Mouse (Mus musculus) neural tube, embryonic 11.5 days (tissue): Measurements from ENCODE around the gene Gpat3. TPM values are rescaled to one million over a fixed set of nuclear protein-coding genes. Genes with fewer than 3 reads are reported as not detected.

ENCODE experiments used
- ATAC-seq: fragments of 200-750 bp; cut with Nextera tagmentation; 2 replicates; pipeline ENCODE4 v1.8.0; 2017; ENCODE audit warnings: moderate number of reproducible peaks, mild to moderate bottlenecking, moderate TSS enrichment, moderate library complexity; ENCODE audit not compliant: insufficient read depth, low FRiP score, low TSS enrichment
- DNase-seq: peaks from one replicate; pipeline ENCODE4 v3.0.0-alpha.2; 2015; ENCODE audit warnings: low spot score
- H3K27ac ChIP-seq: fragments of 300-500 bp; sonication (generic); 2 replicates; pipeline ENCODE4 v1.5.1; 2014; ENCODE audit warnings: low read depth, mild to moderate bottlenecking, low read length
- H3K27me3 ChIP-seq: fragments of 300-500 bp; sonication (generic); 2 replicates; pipeline ENCODE4 v1.6.1; 2014; ENCODE audit warnings: mild to moderate bottlenecking, low read length, mixed read lengths; ENCODE audit not compliant: control insufficient read depth, insufficient read depth
- H3K36me3 ChIP-seq: fragments of 300-500 bp; sonication (generic); 2 replicates; pipeline ENCODE4 v1.6.1; 2014; ENCODE audit warnings: mild to moderate bottlenecking, low read length, moderate library complexity, mixed read lengths; ENCODE audit not compliant: control insufficient read depth, insufficient read depth
- H3K4me1 ChIP-seq: fragments of 300-500 bp; sonication (generic); 2 replicates; pipeline ENCODE4 v1.6.1; 2014; ENCODE audit warnings: low read length, mixed read lengths; ENCODE audit not compliant: control insufficient read depth, insufficient read depth
- H3K4me2 ChIP-seq: fragments of 300-500 bp; sonication (generic); 2 replicates; pipeline ENCODE4 v1.6.1; 2014; ENCODE audit warnings: low read depth, mild to moderate bottlenecking, moderate library complexity
- H3K4me3 ChIP-seq: fragments of 300-500 bp; sonication (generic); 2 replicates; pipeline ENCODE4 v1.5.1; 2014; ENCODE audit warnings: low read depth, low read length
- H3K9ac ChIP-seq: fragments of 300-500 bp; sonication (generic); 2 replicates; pipeline ENCODE4 v1.6.1; 2014; ENCODE audit warnings: mild to moderate bottlenecking, low read length
- H3K9me3 ChIP-seq: fragments of 300-500 bp; sonication (generic); 2 replicates; pipeline ENCODE4 v1.6.1; 2016; ENCODE audit warnings: low read length; ENCODE audit not compliant: control insufficient read depth
- WGBS: fragments of 180-500 bp; shearing (Covaris S2); extraction: QIAGEN DNeasy Blood & Tissue Kit; methylation state at CpG from one replicate; pipeline ENCODE4 v1.1.7; 2014; 5-methylcytosine and 5-hydroxymethylcytosine counted together
- polyA plus RNA-seq: library from polyadenylated mRNA; unstranded; fragments of >200 nt; fragmentation: Nextera tagmentation; extraction: Ambion mirVana; gene quantifications from 2 replicates; pipeline ENCODE4 v1.2.1, GENCODE M21; 2014

The Gpat3 gene
- polyA plus RNA-seq, 1 experiment from 2014 or later, result 1.2 TPM

DNA sequence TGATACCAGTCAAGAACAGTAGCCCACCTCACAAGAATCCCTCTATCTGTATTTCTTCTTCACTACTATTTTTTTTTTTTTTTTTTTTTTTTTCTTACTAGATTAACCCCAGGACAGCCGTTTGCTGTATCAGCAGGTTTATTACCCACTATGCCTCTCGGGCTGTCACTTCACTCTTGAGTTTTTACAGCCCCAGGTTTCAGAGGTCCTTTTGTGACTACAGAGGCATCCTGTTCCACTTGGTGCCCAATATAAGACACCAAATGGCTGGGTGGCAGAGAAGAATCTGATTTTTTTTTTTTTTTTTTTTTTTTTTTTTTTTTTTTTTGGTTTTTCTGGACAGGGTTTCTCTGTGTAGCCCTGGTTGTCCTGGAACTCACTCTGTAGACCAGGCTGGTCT, 1.6 kb downstream of the Gpat3 start:
- no peak for DNase-seq
- no peak for ATAC-seq
- Histone ChIP-seq H3K27ac (no peak overlapping the region), H3K36me3 (no peaks in the 10 kb centered on the region), H3K4me2 (peak overlapping the region; percentile 99), H3K9me3 (no peaks in the 10 kb centered on the region), H3K4me1 (peaks cover 6% of the 10 kb centered on the region; the same call in 1 of the 2 replicates), H3K4me3 (peak overlapping the region; percentile 59; the same call in 1 of the 2 replicates), H3K9ac (no peak overlapping the region), H3K27me3 (peaks cover 37% of the 10 kb centered on the region)
- 0% methylated on average over 2 of the region's 2 CpGs for WGBS

DNA sequence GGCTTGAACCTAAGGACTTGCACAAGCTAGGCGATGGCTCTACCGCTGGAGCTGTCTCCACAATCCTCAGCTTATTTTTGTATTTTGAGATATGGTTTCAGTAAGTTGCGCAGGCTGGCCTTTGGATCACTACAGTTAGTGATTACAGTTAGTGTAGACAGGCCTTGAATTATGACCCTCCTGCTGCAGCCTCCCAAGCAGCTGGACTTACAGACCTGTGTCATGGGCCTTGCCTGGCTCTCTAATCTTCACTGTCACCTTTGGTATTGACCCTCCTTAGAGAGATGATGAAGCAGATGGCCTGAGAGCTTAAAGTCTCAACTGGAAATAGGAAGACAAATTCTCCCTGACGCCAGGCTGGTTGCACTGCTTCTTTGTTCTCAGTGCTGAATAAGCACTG, 8.4 kb downstream of the Gpat3 start:
- H3K4me1 ChIP-seq, result no peaks in the 10 kb centered on the region
- WGBS, result 82% methylated on average over 4 of the region's 4 CpGs
- ATAC-seq, result no peak

DNA sequence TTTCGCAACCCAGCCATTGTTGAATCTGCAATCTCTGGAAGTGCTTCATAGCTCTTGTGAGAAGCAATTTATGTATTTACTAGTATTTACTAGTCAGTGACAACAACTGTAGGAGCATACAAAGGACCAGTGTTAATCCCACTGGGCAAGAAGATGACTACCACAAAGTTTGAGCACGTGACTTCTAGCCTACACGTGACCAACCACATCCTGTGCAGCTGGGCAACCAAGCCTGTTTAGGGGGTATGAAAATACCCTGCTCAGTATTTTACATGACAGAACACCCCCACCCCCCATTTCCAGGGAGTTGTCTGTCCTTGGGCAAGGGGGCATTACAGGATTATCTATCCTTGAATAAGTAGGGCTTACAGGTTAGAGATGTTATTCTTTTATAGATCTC, 11.0 kb downstream of the Gpat3 start:
- Histone ChIP-seq H3K4me2 (no peak overlapping the region), H3K4me3 (no peak overlapping the region), H3K4me1 (no peaks in the 10 kb centered on the region), H3K9me3 (no peaks in the 10 kb centered on the region), H3K36me3 (no peaks in the 10 kb centered on the region), H3K27ac (no peak overlapping the region), H3K27me3 (no peaks in the 10 kb centered on the region), H3K9ac (no peak overlapping the region)
- no peak for DNase-seq
- WGBS, result 71% methylated on average over 3 of the region's 3 CpGs
- no peak for ATAC-seq

More for the DNA sequence above, 8.4 kb downstream of the Gpat3 start:
- Histone ChIP-seq H3K4me3 (no peak overlapping the region), H3K4me2 (no peak overlapping the region), H3K27ac (no peak overlapping the region), H3K9me3 (no peaks in the 10 kb centered on the region), H3K27me3 (no peaks in the 10 kb centered on the region), H3K36me3 (no peaks in the 10 kb centered on the region), H3K9ac (no peak overlapping the region)
- no peak for DNase-seq

DNA sequence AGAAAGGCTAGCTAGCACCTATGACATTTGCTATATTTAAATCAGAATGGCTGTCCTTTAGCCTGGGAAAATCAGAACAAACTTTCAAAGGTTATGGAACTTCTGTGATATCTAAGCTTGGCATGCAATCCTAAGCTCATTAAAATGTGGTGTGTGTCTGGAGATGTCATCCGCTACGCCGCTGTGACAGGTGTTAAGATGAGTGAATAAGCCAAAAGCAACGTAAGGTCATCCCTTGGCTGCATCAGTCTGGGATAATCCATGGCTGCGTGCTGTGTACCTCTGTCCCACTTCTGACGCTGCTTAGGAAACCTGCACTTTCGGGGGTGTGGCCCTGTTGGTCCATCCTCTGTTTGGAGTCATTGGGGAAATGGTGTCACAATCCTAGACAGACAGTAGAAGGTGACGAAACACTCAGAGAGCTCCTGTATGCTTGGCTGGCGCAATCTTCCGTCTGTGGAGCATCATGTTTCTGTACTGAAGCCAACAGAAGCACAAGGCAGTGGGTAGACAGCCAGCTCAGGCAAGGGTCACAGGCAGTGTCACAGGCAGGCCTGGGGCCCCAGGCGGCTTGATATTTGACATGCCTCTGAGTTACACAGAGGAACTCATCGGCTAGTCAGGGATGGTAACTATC, 15.0 kb downstream of the Gpat3 start:
- DNase-seq, result no peak
- Histone ChIP-seq H3K9me3 (no peaks in the 10 kb centered on the region), H3K4me2 (no peak overlapping the region), H3K27me3 (no peaks in the 10 kb centered on the region), H3K36me3 (no peaks in the 10 kb centered on the region), H3K27ac (no peak overlapping the region), H3K4me3 (no peak overlapping the region), H3K9ac (no peak overlapping the region), H3K4me1 (no peaks in the 10 kb centered on the region)
- ATAC-seq, result no peak
- WGBS, result 83% methylated on average over 12 of the region's 12 CpGs

DNA sequence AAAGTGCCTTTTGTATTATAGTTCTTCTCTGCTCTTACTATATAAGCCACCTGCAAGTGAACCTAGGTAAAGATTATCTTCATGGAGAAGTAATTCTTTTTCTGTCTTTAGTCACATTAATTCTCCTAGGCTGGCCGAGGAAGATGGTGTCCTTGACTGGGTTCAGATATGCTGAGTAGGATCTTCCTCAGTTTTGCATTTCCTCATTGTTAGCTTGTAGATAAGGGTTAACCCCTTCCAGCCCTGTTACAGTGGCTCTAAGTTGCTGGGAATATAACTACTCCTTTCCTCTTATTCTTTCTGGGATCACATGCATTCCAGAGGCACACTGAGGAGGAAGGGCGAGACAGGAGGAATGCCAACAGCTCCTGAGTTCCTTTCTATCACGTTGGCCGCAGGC, 15.6 kb downstream of the Gpat3 start:
- H3K36me3 ChIP-seq, result no peaks in the 10 kb centered on the region
- ATAC-seq, result no peak
- H3K4me3 ChIP-seq, result no peak overlapping the region
- no peaks in the 10 kb centered on the region for H3K27me3 ChIP-seq
- no peaks in the 10 kb centered on the region for H3K9me3 ChIP-seq
- 69% methylated on average over 4 of the region's 4 CpGs for WGBS
- DNase-seq, result no peak
- no peak overlapping the region for H3K27ac ChIP-seq
- H3K9ac ChIP-seq, result no peak overlapping the region
- H3K4me1 ChIP-seq, result no peaks in the 10 kb centered on the region
- H3K4me2 ChIP-seq, result no peak overlapping the region

DNA sequence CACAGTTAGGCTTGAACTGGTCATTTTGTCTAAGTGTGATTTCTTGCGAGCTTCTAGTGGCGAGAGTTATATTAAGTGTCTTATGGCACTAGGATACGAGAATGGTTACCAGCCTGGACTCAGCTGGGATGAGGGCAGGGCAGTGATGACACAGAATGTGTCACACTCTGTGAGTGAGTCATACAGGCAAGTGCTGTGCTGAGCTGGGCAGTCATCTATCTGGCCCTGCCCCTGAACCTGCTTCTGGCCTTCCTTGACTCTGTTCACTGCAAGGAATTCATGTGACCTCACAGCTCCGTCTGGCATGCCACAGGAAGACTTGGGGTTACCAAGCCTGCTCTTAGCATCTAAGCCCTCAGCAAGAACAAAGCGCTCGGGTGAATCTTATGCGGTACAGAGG, 16.3 kb downstream of the Gpat3 start:
- H3K4me3 ChIP-seq, result no peak overlapping the region
- H3K27ac ChIP-seq, result no peak overlapping the region
- no peaks in the 10 kb centered on the region for H3K27me3 ChIP-seq
- no peaks in the 10 kb centered on the region for H3K36me3 ChIP-seq
- no peak for ATAC-seq
- DNase-seq, result no peak
- WGBS, result 87% methylated on average over 7 of the region's 7 CpGs
- no peak overlapping the region for H3K4me2 ChIP-seq
- H3K9me3 ChIP-seq, result no peaks in the 10 kb centered on the region
- no peaks in the 10 kb centered on the region for H3K4me1 ChIP-seq
- H3K9ac ChIP-seq, result no peak overlapping the region

DNA sequence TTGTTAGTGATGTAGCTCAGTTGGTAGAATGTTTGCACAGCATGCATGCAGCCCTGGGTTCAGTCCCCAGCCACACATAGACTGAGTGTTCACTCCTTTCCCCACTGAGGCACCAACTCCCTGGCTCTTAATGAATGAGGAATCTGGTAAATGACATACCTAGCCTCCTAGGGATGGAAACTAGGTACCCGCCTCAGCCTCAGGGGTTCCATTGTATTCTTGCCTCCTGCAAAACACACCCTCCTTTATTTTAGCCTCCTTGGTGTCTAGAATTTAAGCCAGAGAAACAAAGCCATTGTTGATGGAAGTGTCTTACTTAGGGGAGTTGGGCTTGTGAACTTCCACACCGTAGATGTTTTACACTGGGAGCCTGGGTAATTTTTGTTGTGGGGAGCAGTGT, 17.6 kb downstream of the Gpat3 start:
- Histone ChIP-seq H3K4me3 (no peak overlapping the region), H3K9ac (no peak overlapping the region), H3K36me3 (no peaks in the 10 kb centered on the region), H3K27me3 (no peaks in the 10 kb centered on the region), H3K4me1 (no peaks in the 10 kb centered on the region), H3K27ac (no peak overlapping the region), H3K4me2 (no peak overlapping the region), H3K9me3 (no peaks in the 10 kb centered on the region)
- DNase-seq (no peak), ATAC-seq (no peak)
- 78% methylated on average over 2 of the region's 2 CpGs for WGBS

DNA sequence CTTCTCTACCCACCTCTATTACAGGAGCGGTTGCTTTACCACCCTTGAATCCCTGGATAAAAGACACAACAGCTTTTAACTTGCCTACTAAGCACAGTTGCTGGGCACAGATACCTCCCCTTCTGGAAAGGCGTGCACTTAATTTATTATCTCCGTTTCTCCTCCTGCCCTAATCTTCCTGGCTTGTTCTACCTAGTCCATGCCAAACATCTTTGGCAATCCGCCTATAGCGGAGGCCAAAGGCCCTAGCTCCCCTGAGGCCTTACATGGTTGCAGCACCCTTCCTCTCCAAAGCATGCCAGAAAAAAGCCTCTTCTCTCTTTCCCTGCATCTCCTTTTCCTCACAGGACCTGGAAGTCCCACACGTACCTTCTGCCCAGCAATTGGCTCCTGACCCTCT, 18.9 kb downstream of the Gpat3 start:
- no peaks in the 10 kb centered on the region for H3K27me3 ChIP-seq
- no peaks in the 10 kb centered on the region for H3K9me3 ChIP-seq
- WGBS, result 94% methylated on average over 6 of the region's 6 CpGs
- H3K4me2 ChIP-seq, result no peak overlapping the region
- no peak overlapping the region for H3K27ac ChIP-seq
- H3K9ac ChIP-seq, result no peak overlapping the region
- no peaks in the 10 kb centered on the region for H3K36me3 ChIP-seq
- ATAC-seq (no peak), DNase-seq (no peak)
- no peak overlapping the region for H3K4me3 ChIP-seq
- no peaks in the 10 kb centered on the region for H3K4me1 ChIP-seq

DNA sequence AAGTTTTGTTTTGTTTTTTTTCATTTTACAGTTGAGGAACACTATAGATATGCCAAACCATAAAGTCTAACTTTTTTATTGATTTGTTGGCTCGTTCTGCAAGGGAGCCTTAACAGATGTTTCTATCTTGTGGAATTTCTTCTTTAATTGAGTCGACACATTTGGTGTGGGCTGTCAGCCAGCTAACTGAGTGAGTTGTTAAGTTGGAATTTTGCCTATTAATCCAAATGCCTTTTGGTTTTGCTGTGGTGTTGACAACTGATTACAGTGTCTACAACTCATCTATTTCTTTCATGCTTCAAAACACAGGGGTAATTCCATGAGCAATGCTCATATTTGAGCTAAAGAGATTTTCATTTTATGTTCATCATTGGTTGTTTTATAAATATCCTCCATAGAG, 20.7 kb downstream of the Gpat3 start:
- no peak for DNase-seq
- H3K4me1 ChIP-seq, result no peaks in the 10 kb centered on the region
- H3K27ac ChIP-seq, result no peak overlapping the region
- no peaks in the 10 kb centered on the region for H3K36me3 ChIP-seq
- 82% methylated on average over 2 of the region's 2 CpGs for WGBS
- no peak overlapping the region for H3K4me2 ChIP-seq
- no peaks in the 10 kb centered on the region for H3K9me3 ChIP-seq
- no peak for ATAC-seq
- no peak overlapping the region for H3K9ac ChIP-seq
- no peak overlapping the region for H3K4me3 ChIP-seq
- H3K27me3 ChIP-seq, result no peaks in the 10 kb centered on the region
